Mouse (Mus musculus) stomach, postnatal 0 days (tissue): ENCODE measurements around the gene Flt3.

ENCODE experiments used
- CTCF ChIP-seq: IDR thresholded peaks from 2 replicates; pipeline ENCODE4 v1.5.1; 2016; ENCODE audit warnings: antibody characterized with exemption, low read depth, mild to moderate bottlenecking, moderate library complexity
- EP300 ChIP-seq: optimal IDR thresholded peaks from 2 replicates; pipeline ENCODE3; 2016; ENCODE audit warnings: antibody characterized with exemption

- TF ChIP-seq EP300 (no peak), CTCF (no peak)
Observed at GRCm38 (mm10) chr5:147363054-147363453, 37.2 kb downstream of the Flt3 start.
